Mouse (Mus musculus): Measurements from ENCODE around the gene Pctp.
A peak's percentile ranks its signal among the peaks of the same experiment; 100 is the strongest.

Gene Pctp

GRCm38 (mm10) chr11:89971296-89971695 is 31.4 kb downstream of the Pctp start:
- DNase-seq = no peak

- DNase-seq = peak; percentile 63
These were observed 32.0 kb downstream of the Pctp start for GRCm38 (mm10) chr11:89970726-89971125.

DNA sequence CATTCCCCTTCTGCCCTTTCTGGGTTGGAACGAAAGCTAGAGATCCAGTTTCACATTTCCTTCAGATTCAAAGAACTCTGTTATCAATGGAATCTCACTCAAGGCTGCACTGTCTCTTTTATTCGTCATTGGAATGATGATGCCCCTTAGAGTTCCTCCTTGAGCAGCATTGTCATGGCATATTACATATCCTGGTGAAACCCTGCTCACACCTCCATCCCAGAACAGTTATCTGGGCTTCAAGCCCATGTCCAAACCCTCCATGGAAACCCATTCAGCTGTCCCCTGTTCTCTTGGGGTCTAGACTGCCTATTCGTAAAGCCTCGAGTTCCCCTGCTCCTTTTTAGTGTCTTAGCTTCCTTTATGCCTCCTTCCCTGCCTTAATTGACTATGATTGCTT is 33.6 kb downstream of the Pctp start:
- DNase-seq = peak; percentile 74

- DNase-seq = peak; percentile 70
These were observed 51.9 kb downstream of the Pctp start for GRCm38 (mm10) chr11:89950691-89951270.

- DNase-seq = peak; percentile 83
These were observed 54.9 kb downstream of the Pctp start for GRCm38 (mm10) chr11:89947806-89948205.

- DNase-seq = no peak
These were observed 57.5 kb downstream of the Pctp start for GRCm38 (mm10) chr11:89945159-89945558.

DNA sequence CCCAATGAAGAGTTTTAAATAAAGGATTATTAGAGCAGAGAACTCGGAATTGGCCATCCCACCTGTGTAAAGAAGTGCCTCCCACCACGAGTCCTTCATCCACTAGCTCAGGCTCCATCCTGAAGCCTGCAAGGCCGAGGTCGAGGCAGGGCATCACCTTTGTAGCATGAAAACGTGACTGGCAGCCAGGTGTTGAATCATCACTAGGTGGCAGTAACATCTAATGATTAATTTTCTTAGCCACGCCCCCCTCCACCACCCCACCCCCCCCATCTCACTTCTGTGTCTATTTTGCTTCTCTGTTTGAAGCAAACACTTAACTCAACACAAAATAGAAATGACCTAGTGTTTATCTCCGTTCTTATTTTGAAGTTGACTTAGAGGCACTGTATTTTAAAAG is 65.5 kb downstream of the Pctp start:
- DNase-seq = peak; percentile 78
